Mouse (Mus musculus): ENCODE measurements at regions not wholly inside any gene's neighbourhood (a gene's known extent, or its start where the extent isn't known, plus 50 kb on each side); places are given as distances from the start of the nearest gene placed in this dataset.

DNA sequence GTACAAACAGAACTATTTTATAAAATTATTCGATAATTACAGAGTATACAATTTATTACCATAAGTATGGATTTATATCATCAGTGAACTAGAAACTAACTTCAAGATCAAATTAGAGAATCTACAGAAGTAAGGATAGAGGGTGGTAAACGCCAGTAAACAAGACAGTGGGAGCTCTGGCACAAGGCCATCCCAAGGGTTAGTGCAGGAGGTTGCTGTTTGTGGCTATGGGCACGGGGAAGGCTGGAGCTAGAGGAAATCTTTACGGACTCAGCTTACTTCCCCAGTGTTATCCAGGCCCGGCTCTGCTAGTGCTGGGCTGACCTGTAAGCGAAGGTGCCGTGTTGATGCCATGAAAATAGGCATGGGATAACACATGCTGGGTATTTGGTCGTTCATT is 220.5 kb upstream of the Api5 start:
- ATAC-seq, result no peak
- Histone ChIP-seq H3K9ac (ENCODE audit: low read depth, low read length) (no peak overlapping the region), H3K4me1 (replicated peaks; ENCODE audit: control insufficient read depth, insufficient read depth, low read length) (no peaks in the 10 kb centered on the region), H3K4me3 (ENCODE audit: low read depth, low read length) (no peak overlapping the region), H3K9me3 (ENCODE audit: control insufficient read depth) (no peaks in the 10 kb centered on the region), H3K36me3 (ENCODE audit: control insufficient read depth, insufficient read depth) (no peaks in the 10 kb centered on the region), H3K27ac (ENCODE audit: low read depth, low read length) (no peak overlapping the region), H3K4me2 (replicated peaks; ENCODE audit: low read depth) (no peak overlapping the region), H3K27me3 (replicated peaks; ENCODE audit: control insufficient read depth, insufficient read depth, low read length) (no peaks in the 10 kb centered on the region)
- 79% methylated on average over 8 of the region's 8 CpGs for WGBS
- no peak for TF ChIP-seq CTCF (IDR thresholded peaks at IDR 0.05; ENCODE audit: low read depth)

Measured in intestine, postnatal 0 days (tissue).